Mouse (Mus musculus): ENCODE results near the gene Stk11ip. TPM values are rescaled to one million over a fixed set of nuclear protein-coding genes. Genes with fewer than 3 reads are reported as not detected.

The Stk11ip gene
- polyA plus RNA-seq, 1 experiment: not detected

DNA sequence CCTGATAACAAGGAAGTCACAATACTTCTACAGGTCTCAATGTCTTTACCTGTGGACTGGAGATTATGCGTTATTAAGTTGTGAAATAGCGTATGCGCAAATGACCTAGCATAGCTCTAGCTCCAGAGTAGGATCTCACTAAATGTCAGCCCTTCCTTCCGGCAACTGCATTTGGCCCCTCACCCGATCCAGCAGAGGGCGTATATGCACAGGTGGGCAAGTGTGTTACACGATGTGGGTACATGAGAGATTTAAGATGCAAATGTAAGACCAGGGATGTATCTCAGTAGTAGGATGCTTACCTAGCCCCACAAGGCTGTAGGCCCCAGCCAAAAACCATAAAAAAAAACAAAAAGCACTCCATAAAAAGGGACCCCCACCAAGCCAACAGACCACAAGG is 21.9 kb upstream of the Stk11ip start:
- no peak overlapping the region for H3K4me3 ChIP-seq (ENCODE audit: insufficient read depth, low read depth, low read length)
- WGBS: 80% methylated on average over 7 of the region's 7 CpGs
- peaks cover 8% of the 10 kb centered on the region for H3K4me1 ChIP-seq (ENCODE audit: control insufficient read depth, insufficient read depth, low read length)
- TF ChIP-seq CTCF (IDR thresholded peaks at IDR 0.05; ENCODE audit: insufficient read depth, low read depth, low read length) (no peak), POLR2A (IDR thresholded peaks at IDR 0.05; ENCODE audit: insufficient read depth, low read depth, low read length) (no peak)
- no peak overlapping the region for H3K27ac ChIP-seq (ENCODE audit: insufficient read depth, low read depth, low read length)

GRCm38 (mm10) chr1:75501905-75502304 is 19.4 kb upstream of the Stk11ip start:
- TF ChIP-seq CTCF (IDR thresholded peaks at IDR 0.05; ENCODE audit: insufficient read depth, low read depth, low read length): no peak
- no peak for TF ChIP-seq POLR2A (IDR thresholded peaks at IDR 0.05; ENCODE audit: insufficient read depth, low read depth, low read length)
- H3K27ac ChIP-seq (ENCODE audit: insufficient read depth, low read depth, low read length): no peak overlapping the region
- H3K4me3 ChIP-seq (ENCODE audit: insufficient read depth, low read depth, low read length): no peak overlapping the region
- WGBS: over 99% methylated on average over 9 of the region's 9 CpGs
- peaks cover 18% of the 10 kb centered on the region for H3K4me1 ChIP-seq (ENCODE audit: control insufficient read depth, insufficient read depth, low read length)

DNA sequence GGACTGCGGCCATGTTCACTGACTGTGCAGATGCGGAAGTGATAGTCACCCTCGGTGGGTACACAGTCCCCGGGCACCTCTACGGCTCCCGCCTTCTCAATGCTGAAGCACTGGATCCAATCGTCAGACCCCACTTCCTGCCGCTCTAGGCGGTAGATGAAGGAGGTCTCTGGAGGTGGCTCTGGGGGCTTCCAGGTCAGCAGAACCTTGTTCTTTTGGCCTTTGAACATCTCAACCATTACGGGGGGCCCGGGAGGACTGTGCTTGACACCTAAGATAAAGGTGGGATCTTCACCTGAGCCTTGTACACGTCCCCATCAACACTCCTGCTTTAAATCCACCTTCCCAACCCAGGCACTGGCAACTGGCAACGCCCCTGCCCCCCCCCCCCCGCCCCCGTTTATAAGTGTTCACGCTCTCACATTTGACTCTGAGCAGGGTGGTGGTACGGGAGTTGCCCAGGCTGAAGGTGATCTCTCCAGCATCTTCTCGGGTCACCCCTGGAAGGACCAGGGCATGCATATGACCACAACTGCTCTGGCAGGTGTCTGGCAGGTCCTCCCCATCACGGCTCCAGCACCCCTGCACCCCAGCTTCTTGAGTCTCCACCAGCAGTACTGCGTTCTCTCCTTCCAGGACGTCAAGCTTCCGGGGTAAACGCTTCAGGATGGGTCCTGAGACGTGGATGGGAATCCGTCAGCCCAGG is 18.2 kb upstream of the Stk11ip start:
- no peak overlapping the region for H3K27ac ChIP-seq (ENCODE audit: insufficient read depth, low read depth, low read length)
- peaks cover 21% of the 10 kb centered on the region for H3K4me1 ChIP-seq (ENCODE audit: control insufficient read depth, insufficient read depth, low read length)
- no peak overlapping the region for H3K4me3 ChIP-seq (ENCODE audit: insufficient read depth, low read depth, low read length)
- TF ChIP-seq CTCF (IDR thresholded peaks at IDR 0.05; ENCODE audit: insufficient read depth, low read depth, low read length) (no peak), POLR2A (IDR thresholded peaks at IDR 0.05; ENCODE audit: insufficient read depth, low read depth, low read length) (no peak)
- WGBS: 86% methylated on average over 25 of the region's 25 CpGs

- WGBS: 81% methylated on average over 23 of the region's 23 CpGs
- no peak overlapping the region for H3K27ac ChIP-seq (ENCODE audit: insufficient read depth, low read depth, low read length)
- H3K4me3 ChIP-seq (ENCODE audit: insufficient read depth, low read depth, low read length): no peak overlapping the region
- TF ChIP-seq CTCF (IDR thresholded peaks at IDR 0.05; ENCODE audit: insufficient read depth, low read depth, low read length): no peak
- H3K4me1 ChIP-seq (ENCODE audit: control insufficient read depth, insufficient read depth, low read length): peaks cover 21% of the 10 kb centered on the region
These were observed 17.7 kb upstream of the Stk11ip start for GRCm38 (mm10) chr1:75503651-75503980.

- Histone ChIP-seq H3K4me1 (ENCODE audit: control insufficient read depth, insufficient read depth, low read length) (peaks cover 25% of the 10 kb centered on the region), H3K27ac (ENCODE audit: insufficient read depth, low read depth, low read length) (0 out of 2 replicates have a peak overlapping the region, but pooled peaks have one; percentile 15), H3K4me3 (ENCODE audit: insufficient read depth, low read depth, low read length) (no peak overlapping the region)
- 55% methylated on average over 9 of the region's 9 CpGs for WGBS
- no peak for TF ChIP-seq CTCF (IDR thresholded peaks at IDR 0.05; ENCODE audit: insufficient read depth, low read depth, low read length)
- TF ChIP-seq POLR2A (IDR thresholded peaks at IDR 0.05; ENCODE audit: insufficient read depth, low read depth, low read length): no peak
These were observed 16.9 kb upstream of the Stk11ip start for GRCm38 (mm10) chr1:75504256-75505045.

- Histone ChIP-seq H3K27ac (ENCODE audit: insufficient read depth, low read depth, low read length) (peak overlapping the region; percentile 70), H3K4me1 (ENCODE audit: control insufficient read depth, insufficient read depth, low read length) (peaks cover 27% of the 10 kb centered on the region), H3K4me3 (ENCODE audit: insufficient read depth, low read depth, low read length) (peak overlapping the region; percentile 83)
- WGBS: under 1% methylated on average over 84 of the region's 84 CpGs
- peak; percentile 55 for TF ChIP-seq POLR2A (IDR thresholded peaks at IDR 0.05; ENCODE audit: insufficient read depth, low read depth, low read length)
- no peak for TF ChIP-seq CTCF (IDR thresholded peaks at IDR 0.05; ENCODE audit: insufficient read depth, low read depth, low read length)
These were observed 16.0 kb upstream of the Stk11ip start for GRCm38 (mm10) chr1:75505159-75505955.

DNA sequence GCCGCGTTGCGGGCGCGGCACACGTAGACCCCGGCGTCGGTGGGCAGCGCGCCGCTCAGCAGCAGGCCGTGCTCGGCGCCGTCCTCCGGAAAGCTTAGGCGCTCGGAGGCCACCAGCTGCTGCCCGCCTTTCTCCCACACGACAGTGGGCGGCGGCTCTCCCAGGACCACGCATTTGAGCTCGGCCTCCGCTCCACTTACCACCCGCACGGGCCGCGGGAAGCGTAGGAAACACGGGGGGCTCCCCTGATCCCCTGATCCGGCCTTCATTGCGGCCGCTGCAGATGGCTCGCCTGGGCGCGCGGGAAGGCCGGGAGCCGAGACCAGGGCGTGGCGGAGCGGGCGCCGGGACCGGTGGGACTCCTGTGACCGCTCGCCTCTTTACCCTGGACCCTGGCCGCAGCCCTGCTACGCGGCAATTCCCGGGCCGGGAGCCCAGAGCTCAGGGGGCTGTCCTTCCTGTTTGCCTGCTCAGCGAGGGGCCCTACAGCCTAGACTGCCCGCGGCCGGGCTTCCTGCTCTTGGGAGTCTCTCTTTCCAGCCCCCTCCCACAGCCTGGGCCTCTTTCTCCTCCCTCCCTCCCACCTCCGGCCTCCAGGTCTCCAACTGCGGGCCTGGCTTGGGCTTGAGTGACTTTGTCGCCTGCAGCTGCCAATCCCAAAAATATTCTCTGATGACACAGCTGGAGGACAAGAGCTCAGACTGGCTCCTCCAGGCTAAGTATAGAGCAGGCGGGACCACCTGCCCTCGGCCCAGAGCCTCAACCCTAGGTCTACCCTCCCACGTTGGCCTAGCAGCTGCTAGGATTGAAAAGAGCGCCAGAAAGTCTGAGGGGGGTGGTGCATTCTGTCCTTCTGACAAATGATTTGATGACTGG is 15.1 kb upstream of the Stk11ip start, which contains the start of gene Obsl1:
Obsl1 (minus strand) TSS at position 497 of the 876 bp plus-strand sequence.
- 1% methylated on average over 65 of the region's 65 CpGs for WGBS
- TF ChIP-seq CTCF (IDR thresholded peaks at IDR 0.05; ENCODE audit: insufficient read depth, low read depth, low read length): no peak
- Histone ChIP-seq H3K27ac (ENCODE audit: insufficient read depth, low read depth, low read length) (peak within 1 kb of the TSS; percentile 70), H3K4me3 (ENCODE audit: insufficient read depth, low read depth, low read length) (peak within 1 kb of the TSS; percentile 83), H3K4me1 (ENCODE audit: control insufficient read depth, insufficient read depth, low read length) (peaks cover 27% of the 10 kb centered on the region)

DNA sequence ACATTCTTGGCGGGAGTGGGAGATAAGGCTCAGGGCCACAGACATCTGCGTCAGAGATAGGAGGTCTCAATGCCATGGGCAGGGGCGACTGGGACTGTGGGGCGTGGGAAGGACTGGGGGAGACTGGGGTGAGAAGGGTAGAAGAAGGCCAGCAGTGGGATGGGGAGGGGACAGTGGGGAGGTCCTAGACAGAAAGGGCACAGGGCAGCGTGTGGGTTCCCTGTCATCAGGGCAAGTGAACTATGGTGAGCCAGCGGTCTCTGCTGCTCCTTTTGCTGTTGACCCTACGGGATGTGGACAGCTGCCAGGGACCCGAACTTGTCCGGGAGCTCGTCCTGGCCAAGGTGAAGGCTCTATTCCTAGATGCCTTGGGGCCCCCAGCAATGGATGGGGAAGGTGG is 14.3 kb upstream of the Stk11ip start, which contains the start of gene Inha:
Inha (plus strand) TSS at position 72 of the 400 bp plus-strand sequence.
- Histone ChIP-seq H3K4me1 (ENCODE audit: control insufficient read depth, insufficient read depth, low read length) (peaks cover 27% of the 10 kb centered on the region), H3K4me3 (ENCODE audit: insufficient read depth, low read depth, low read length) (peak within 1 kb of the TSS; percentile 83), H3K27ac (ENCODE audit: insufficient read depth, low read depth, low read length) (peak within 1 kb of the TSS; percentile 70; the same call in 1 of the 2 replicates)
- WGBS: 70% methylated on average over 10 of the region's 10 CpGs
- TF ChIP-seq POLR2A (IDR thresholded peaks at IDR 0.05; ENCODE audit: insufficient read depth, low read depth, low read length): no peak
- TF ChIP-seq CTCF (IDR thresholded peaks at IDR 0.05; ENCODE audit: insufficient read depth, low read depth, low read length): no peak

Data from olfactory bulb, adult 2 months (tissue).